Mouse (Mus musculus) left cerebral cortex, postnatal 14 days (tissue): ENCODE data around the gene Btg2. TPM values are rescaled to one million over a fixed set of nuclear protein-coding genes. Genes with fewer than 3 reads are reported as not detected.

Source experiments
- DNase-seq, 2 experiments: peaks; one replicate each; pipeline ENCODE4 v3.0.0; 2021 to 2022; ENCODE audit warnings: low spot score in 2 of 2, mixed read lengths in 1 of 2
- intact Hi-C: fragments of 180-260 bp; cut with DNase I; formaldehyde crosslinking; loops from one replicate; pipeline ENCODE4 v1.15.1; 2025
- long read RNA-seq, 2 experiments: library from polyadenylated mRNA; stranded (forward); transcript quantifications; one replicate each; pipeline ENCODE4 v2.0.0; 2021
- total RNA-seq, 2 experiments: library from RNA; stranded (reverse); gene quantifications; 2 replicates each; pipeline ENCODE4 v1.2.3; 2021

The Btg2 gene
- total RNA-seq: 10 to 100 TPM; 14.6 to 17.5 TPM
- long read RNA-seq, experiment 1, transcript Btg2-201 (2 exons, 2,743 nt): major isoform, 10 of 11 reads
- long read RNA-seq, experiment 1, partial matches to known transcripts: 0 of 11 reads
- long read RNA-seq, experiment 1, other reads (novel, unspliced or antisense): 1 of 11 reads
- long read RNA-seq, experiment 2, transcript Btg2-201 (2 exons, 2,743 nt): major isoform, 5 of 6 reads
- long read RNA-seq, experiment 2, partial matches to known transcripts: 1 of 6 reads
- long read RNA-seq, experiment 2, other reads (novel, unspliced or antisense): 0 of 6 reads

GRCm38 (mm10) chr1:134078802-134079476 is at the start of gene Btg2:
Gene Btg2 (minus strand): TSS chr1:134079120.
- peak; percentile 96 to 97 for DNase-seq
- intact Hi-C loops: loop anchor here (5.0 kb wide), 1 partner anchor 478 kb away; no protein-coding TSS in a partner anchor

- intact Hi-C loops: loop anchor here (5.0 kb wide), 1 partner anchor 210 kb away; the partner anchor contains the start of gene Ppfia4
- no peak for DNase-seq
Measured at GRCm38 (mm10) chr1:134122195-134122594, 43.3 kb upstream of the Btg2 start.

GRCm38 (mm10) chr1:134120179-134120578 is 41.3 kb upstream of the Btg2 start:
- peak; percentile 94 to 96 for DNase-seq
- intact Hi-C loops: loop anchor here (5.0 kb wide), 1 partner anchor 212 kb away; the partner anchor contains the start of gene Ppfia4

- no peak for DNase-seq
- intact Hi-C loops: no loop called here
Measured at GRCm38 (mm10) chr1:134117110-134117509, 38.2 kb upstream of the Btg2 start.

GRCm38 (mm10) chr1:134115424-134115823 is 36.5 kb upstream of the Btg2 start:
- intact Hi-C loops: no loop called here
- DNase-seq: no peak

- intact Hi-C loops: no loop called here
- DNase-seq: no peak
Measured at GRCm38 (mm10) chr1:134114730-134115129, 35.8 kb upstream of the Btg2 start.

- intact Hi-C loops: no loop called here
- DNase-seq: no peak
Measured at GRCm38 (mm10) chr1:134114018-134114417, 35.1 kb upstream of the Btg2 start.

GRCm38 (mm10) chr1:134113560-134113959 is 34.6 kb upstream of the Btg2 start:
- no peak for DNase-seq
- intact Hi-C loops: no loop called here

GRCm38 (mm10) chr1:134110979-134111378 is 32.1 kb upstream of the Btg2 start, which contains the start of gene Chit1:
Gene Chit1 (plus strand): TSS chr1:134111242.
- DNase-seq: no peak
- intact Hi-C loops: no loop called here

- DNase-seq: no peak
- intact Hi-C loops: no loop called here
Measured at GRCm38 (mm10) chr1:134110449-134110848, 31.5 kb upstream of the Btg2 start.

GRCm38 (mm10) chr1:134110015-134110414 is 31.1 kb upstream of the Btg2 start:
- no peak for DNase-seq
- intact Hi-C loops: no loop called here

GRCm38 (mm10) chr1:134107777-134108176 is 28.9 kb upstream of the Btg2 start:
- intact Hi-C loops: no loop called here

GRCm38 (mm10) chr1:134106719-134107118 is 27.8 kb upstream of the Btg2 start:
- intact Hi-C loops: loop anchor here (1.0 kb wide), 1 partner anchor 54 kb away; no protein-coding TSS in a partner anchor
- peak in 1 of 2 experiments; percentile 72 for DNase-seq

More at GRCm38 (mm10) chr1:134107777-134108176, 28.9 kb upstream of the Btg2 start:
- no peak for DNase-seq

GRCm38 (mm10) chr1:134105764-134106430 is 27.0 kb upstream of the Btg2 start:
- intact Hi-C loops: loop anchor here (1.0 kb wide), 1 partner anchor 54 kb away; no protein-coding TSS in a partner anchor
- DNase-seq: no peak

GRCm38 (mm10) chr1:134105043-134105763 is 26.3 kb upstream of the Btg2 start:
- intact Hi-C loops: no loop called here

GRCm38 (mm10) chr1:134103861-134104260 is 24.9 kb upstream of the Btg2 start:
- no peak for DNase-seq
- intact Hi-C loops: no loop called here

More at GRCm38 (mm10) chr1:134105043-134105763, 26.3 kb upstream of the Btg2 start:
- DNase-seq: no peak

- intact Hi-C loops: no loop called here
- no peak for DNase-seq
Measured at GRCm38 (mm10) chr1:134101593-134101992, 22.7 kb upstream of the Btg2 start.

GRCm38 (mm10) chr1:134100928-134101327 is 22.0 kb upstream of the Btg2 start:
- no peak for DNase-seq
- intact Hi-C loops: no loop called here

GRCm38 (mm10) chr1:134100401-134100800 is 21.5 kb upstream of the Btg2 start:
- intact Hi-C loops: no loop called here
- DNase-seq: no peak
